Mouse (Mus musculus) thymus, adult 2 months (tissue): ENCODE measurements around the gene Hacd1.
"Not testable (repeated sequence)": the region's sequence is repeated elsewhere in the genome, so short reads cannot be mapped to it uniquely, and the experiment has no call there.

ENCODE experiments used
- CTCF ChIP-seq: fragments of 200-500 bp; IDR thresholded peaks from 2 replicates; pipeline ENCODE4 v1.5.1; 2012; ENCODE audit warnings: mild to moderate bottlenecking, control low read depth, low read length, moderate library complexity, borderline replicate concordance; ENCODE audit not compliant: control insufficient read depth, poor library complexity, insufficient read depth; ENCODE audit errors: extremely low read depth
- POLR2A ChIP-seq: fragments of 200-500 bp; IDR thresholded peaks from 2 replicates; pipeline ENCODE4 v1.6.1; 2012; ENCODE audit warnings: mild to moderate bottlenecking, low read length, control low read depth, moderate library complexity; ENCODE audit not compliant: control insufficient read depth, poor library complexity, insufficient read depth; ENCODE audit errors: extremely low read depth

DNA sequence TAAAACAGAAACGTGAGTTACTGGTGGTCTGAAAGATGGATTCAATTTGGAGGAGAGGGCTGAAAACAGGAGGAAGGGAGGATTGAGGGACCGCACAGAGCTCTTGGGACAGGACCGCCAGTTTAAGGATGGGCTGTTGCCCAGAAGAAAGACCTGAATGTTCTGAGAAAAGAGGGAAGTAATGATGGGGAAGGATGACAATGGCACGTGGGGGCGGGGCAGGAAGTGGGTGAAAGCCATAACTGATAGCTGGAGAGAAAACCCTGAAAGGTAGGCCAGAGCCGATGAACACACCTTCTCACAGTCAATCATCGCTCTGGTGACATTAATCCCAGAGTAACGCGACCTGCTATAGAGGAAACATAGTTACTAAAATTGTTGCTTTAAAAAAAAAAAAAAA is 22.6 kb upstream of the Hacd1 start:
- TF ChIP-seq CTCF, POLR2A: not testable (repeated sequence)
